Mouse (Mus musculus) C2C12 (cell line): Measurements from ENCODE around the gene Acsm1. TPM values are rescaled to one million over a fixed set of nuclear protein-coding genes. Genes with fewer than 3 reads are reported as not detected.

Experiments used
- H3K27me3 ChIP-seq: one replicate; pipeline ENCODE4 v1.6.1; 2011; ENCODE audit not compliant: control insufficient read depth, insufficient read depth, insufficient read length
- H3K36me3 ChIP-seq: one replicate; pipeline ENCODE4 v1.6.1; 2011; ENCODE audit not compliant: control insufficient read depth, insufficient read depth
- H3K4me3 ChIP-seq: one replicate; pipeline ENCODE4 v1.5.1; 2011; ENCODE audit warnings: mild to moderate bottlenecking, control low read depth; ENCODE audit not compliant: poor library complexity, insufficient read depth, severe bottlenecking
- H3K79me2 ChIP-seq: one replicate; pipeline ENCODE4 v1.6.1; 2011; ENCODE audit not compliant: control insufficient read depth, insufficient read depth
- H3K79me3 ChIP-seq: one replicate; pipeline ENCODE4 v1.6.1; 2011; ENCODE audit warnings: low read depth, control low read depth
- H3ac ChIP-seq: one replicate; pipeline ENCODE3; 2011; ENCODE audit warnings: low read depth; ENCODE audit not compliant: control insufficient read depth, insufficient read length
- CEBPB ChIP-seq: IDR thresholded peaks from one replicate; pipeline ENCODE4 v1.6.1; 2011; ENCODE audit warnings: low read depth, mild to moderate bottlenecking, control low read depth, moderate library complexity
- CTCF ChIP-seq: IDR thresholded peaks from one replicate; pipeline ENCODE4 v1.5.1; 2011; ENCODE audit not compliant: control insufficient read depth, insufficient read depth, insufficient read length
- FOSL1 ChIP-seq: IDR thresholded peaks from one replicate; pipeline ENCODE4 v1.8.0; 2011; ENCODE audit warnings: mild to moderate bottlenecking, low read length; ENCODE audit not compliant: poor library complexity, insufficient read depth, severe bottlenecking
- MAX ChIP-seq: IDR thresholded peaks from one replicate; pipeline ENCODE4 v1.6.1; 2011; ENCODE audit warnings: mild to moderate bottlenecking, control low read depth
- MYOD1 ChIP-seq: IDR thresholded peaks from one replicate; pipeline ENCODE4 v1.6.1; 2011; ENCODE audit warnings: low read depth; ENCODE audit not compliant: control insufficient read depth, insufficient read length
- MYOG ChIP-seq: IDR thresholded peaks from one replicate; pipeline ENCODE4 v1.6.1; 2011; ENCODE audit not compliant: control insufficient read depth, insufficient read length; ENCODE audit errors: extremely low read depth
- USF1 ChIP-seq: IDR thresholded peaks from one replicate; pipeline ENCODE4 v1.6.1; 2011; ENCODE audit warnings: low read depth, mild to moderate bottlenecking, control low read depth, moderate library complexity
- polyA plus RNA-seq: library from polyadenylated mRNA; unstranded; fragments of >200 nt; fragmentation: generic; extraction: Trizol; gene quantifications from one replicate; pipeline ENCODE4 v1.2.1, GENCODE M21; 2012; ENCODE audit warnings: missing spikeins

The Acsm1 gene
- polyA plus RNA-seq, 1 experiment, result not detected

DNA sequence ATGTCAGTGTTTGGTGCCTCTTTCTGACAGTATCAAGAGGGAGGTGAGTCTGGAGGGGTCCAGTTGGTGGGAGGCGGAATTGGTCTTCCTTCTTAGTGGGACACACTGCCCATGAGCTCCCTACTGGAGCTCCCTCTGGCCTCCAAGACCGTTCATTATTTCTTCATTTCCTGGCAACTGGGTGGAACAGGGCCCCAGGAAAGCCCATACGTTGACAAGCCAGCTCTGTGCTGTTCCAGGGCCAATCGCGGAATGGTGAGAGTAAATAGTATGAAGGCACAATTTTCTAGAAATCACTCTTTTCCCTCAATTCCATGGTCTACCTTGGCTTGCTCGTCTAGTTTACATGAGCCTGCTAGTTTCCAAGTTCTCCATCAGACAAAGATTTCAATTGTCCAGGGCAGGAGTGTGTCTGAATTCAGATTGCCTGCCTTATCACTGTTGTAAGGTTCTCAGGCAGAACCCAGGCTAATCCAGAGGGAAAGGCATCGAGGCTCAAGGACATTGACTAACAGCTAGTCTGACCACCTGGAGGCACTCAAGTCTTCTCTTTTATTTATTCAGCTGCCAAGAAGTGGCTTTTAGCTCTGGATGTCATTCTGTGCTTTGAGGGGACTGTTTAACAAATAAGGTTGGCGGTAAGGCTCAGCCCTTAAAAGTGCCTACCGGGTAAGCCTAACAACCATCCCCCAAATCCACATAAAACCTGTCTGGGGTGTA is 1.1 kb downstream of the Acsm1 start:
- H3ac ChIP-seq, result no peak overlapping the region
- no peaks in the 10 kb centered on the region for H3K27me3 ChIP-seq
- no peak for TF ChIP-seq CEBPB
- no peak for TF ChIP-seq FOSL1
- TF ChIP-seq USF1, result no peak
- TF ChIP-seq MYOD1, result no peak
- no peak for TF ChIP-seq CTCF
- TF ChIP-seq MYOG, result no peak
- no peak for TF ChIP-seq MAX
- no peak overlapping the region for H3K4me3 ChIP-seq
- no peaks in the 10 kb centered on the region for H3K36me3 ChIP-seq
- H3K79me3 ChIP-seq, result no peaks in the 10 kb centered on the region
- no peaks in the 10 kb centered on the region for H3K79me2 ChIP-seq

DNA sequence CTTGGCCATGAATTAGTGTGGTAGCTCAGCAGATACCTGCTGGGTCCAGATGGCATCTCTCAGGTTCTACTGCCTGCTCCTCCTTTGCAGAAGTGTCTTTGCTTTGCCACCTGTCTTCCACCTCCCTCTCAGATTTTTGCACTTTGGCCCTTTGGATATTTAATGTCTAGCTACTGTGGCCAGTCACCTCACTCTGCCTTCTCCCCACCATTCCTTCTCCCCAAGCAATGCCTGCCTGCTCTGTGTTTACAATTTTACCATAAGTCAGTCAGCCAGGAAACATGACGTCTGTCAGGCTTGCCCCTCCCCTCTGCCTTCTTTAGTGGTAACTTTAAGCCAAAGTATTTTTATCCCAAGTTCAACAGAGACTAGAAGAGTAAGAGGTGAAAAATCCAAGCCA is 9.7 kb downstream of the Acsm1 start:
- Histone ChIP-seq H3K4me3 (no peak overlapping the region), H3K36me3 (no peaks in the 10 kb centered on the region), H3K27me3 (no peaks in the 10 kb centered on the region), H3ac (no peak overlapping the region), H3K79me3 (no peaks in the 10 kb centered on the region), H3K79me2 (no peaks in the 10 kb centered on the region)
- no peak for TF ChIP-seq CTCF
- no peak for TF ChIP-seq MYOD1
- no peak for TF ChIP-seq CEBPB
- TF ChIP-seq MAX, result no peak
- TF ChIP-seq USF1, result no peak
- no peak for TF ChIP-seq MYOG
- no peak for TF ChIP-seq FOSL1

DNA sequence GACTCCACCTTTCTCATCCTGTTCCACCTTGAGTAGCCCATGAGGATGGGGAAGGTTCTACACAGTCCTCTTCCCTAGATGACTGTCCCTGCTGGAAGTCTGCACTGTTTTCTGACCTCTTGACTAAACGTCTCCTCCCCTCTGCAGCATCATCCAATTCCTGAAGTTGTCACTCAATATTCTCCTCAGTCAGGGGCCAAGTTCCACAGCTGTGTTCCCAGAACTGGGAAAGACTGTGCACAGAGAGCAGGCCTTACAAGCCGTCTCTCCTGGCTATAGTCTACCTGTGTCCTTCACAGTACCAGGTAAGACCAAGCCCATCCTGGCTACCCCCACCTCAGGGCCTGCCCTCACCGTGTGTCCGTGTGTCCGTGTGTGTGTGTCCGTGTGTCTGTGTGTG is 10.8 kb downstream of the Acsm1 start:
- no peak overlapping the region for H3K4me3 ChIP-seq
- TF ChIP-seq CEBPB, result no peak
- TF ChIP-seq MYOG, result no peak
- TF ChIP-seq CTCF, result no peak
- TF ChIP-seq USF1, result no peak
- no peak for TF ChIP-seq FOSL1
- no peak for TF ChIP-seq MAX
- no peak for TF ChIP-seq MYOD1
- no peaks in the 10 kb centered on the region for H3K79me3 ChIP-seq
- H3K27me3 ChIP-seq, result no peaks in the 10 kb centered on the region
- H3ac ChIP-seq, result no peak overlapping the region
- no peaks in the 10 kb centered on the region for H3K79me2 ChIP-seq
- no peaks in the 10 kb centered on the region for H3K36me3 ChIP-seq

DNA sequence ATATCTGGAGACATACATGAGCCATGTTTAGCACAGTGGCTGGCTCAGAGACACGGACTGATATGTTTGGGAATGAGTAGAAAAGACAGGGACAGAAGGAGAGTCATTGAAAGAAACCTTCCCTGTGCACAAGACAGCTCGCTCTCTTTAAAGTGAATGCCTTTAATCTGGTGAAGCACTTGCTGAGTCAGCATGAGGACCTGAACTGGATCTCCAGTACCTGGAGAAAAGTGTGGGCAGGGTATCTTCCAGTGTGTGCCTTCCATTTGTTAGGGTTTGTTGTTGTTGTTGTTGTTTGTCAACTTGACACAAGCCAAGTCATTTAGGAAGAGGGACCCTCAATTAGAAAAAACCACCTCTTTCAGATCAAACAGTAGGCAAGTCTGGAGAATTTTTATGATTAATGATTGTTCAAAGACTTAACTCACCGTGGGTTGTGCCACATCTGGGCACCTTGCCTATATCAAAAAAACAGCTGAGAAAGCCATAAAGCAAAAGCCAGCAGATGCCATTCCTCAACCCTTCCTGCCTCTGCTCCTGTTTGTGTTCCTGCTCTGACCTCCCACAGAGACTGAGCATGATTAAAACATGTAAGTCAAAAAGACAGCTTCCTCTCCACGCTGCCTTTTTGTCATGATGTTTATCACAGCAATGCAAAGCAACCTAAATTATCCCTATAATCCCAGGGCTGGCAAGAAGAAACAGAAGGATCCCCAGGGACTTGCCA is 11.5 kb downstream of the Acsm1 start:
- H3K4me3 ChIP-seq, result no peak overlapping the region
- no peak overlapping the region for H3ac ChIP-seq
- H3K27me3 ChIP-seq, result no peaks in the 10 kb centered on the region
- H3K79me2 ChIP-seq, result no peaks in the 10 kb centered on the region
- H3K36me3 ChIP-seq, result no peaks in the 10 kb centered on the region
- no peaks in the 10 kb centered on the region for H3K79me3 ChIP-seq
- TF ChIP-seq FOSL1 (no peak), CEBPB (no peak), MYOG (no peak), MAX (no peak), MYOD1 (no peak), USF1 (no peak), CTCF (no peak)

DNA sequence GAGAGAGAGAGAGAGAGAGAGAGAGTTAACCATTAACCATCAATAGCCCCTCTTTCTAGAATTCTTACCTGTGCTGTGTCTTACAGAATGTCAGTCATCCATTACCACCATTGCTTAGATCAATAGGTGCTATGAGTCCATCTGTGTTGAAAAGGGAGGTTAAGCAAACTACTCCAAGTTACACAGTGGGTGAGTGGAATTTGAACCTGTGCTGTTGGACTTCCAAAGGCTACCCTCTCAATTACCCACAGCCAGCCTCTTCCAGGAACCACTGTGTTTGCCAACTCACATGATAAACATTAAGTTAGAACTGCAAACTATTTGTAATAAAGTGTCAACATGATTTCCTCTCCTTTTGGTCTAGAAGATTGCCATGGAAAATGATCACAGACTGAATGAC is 13.3 kb downstream of the Acsm1 start:
- H3K4me3 ChIP-seq, result no peak overlapping the region
- no peaks in the 10 kb centered on the region for H3K79me2 ChIP-seq
- no peaks in the 10 kb centered on the region for H3K36me3 ChIP-seq
- H3K27me3 ChIP-seq, result no peaks in the 10 kb centered on the region
- H3K79me3 ChIP-seq, result no peaks in the 10 kb centered on the region
- H3ac ChIP-seq, result no peak overlapping the region
- no peak for TF ChIP-seq MYOG
- no peak for TF ChIP-seq FOSL1
- TF ChIP-seq MYOD1, result no peak
- TF ChIP-seq CEBPB, result no peak
- TF ChIP-seq USF1, result no peak
- no peak for TF ChIP-seq MAX
- no peak for TF ChIP-seq CTCF

DNA sequence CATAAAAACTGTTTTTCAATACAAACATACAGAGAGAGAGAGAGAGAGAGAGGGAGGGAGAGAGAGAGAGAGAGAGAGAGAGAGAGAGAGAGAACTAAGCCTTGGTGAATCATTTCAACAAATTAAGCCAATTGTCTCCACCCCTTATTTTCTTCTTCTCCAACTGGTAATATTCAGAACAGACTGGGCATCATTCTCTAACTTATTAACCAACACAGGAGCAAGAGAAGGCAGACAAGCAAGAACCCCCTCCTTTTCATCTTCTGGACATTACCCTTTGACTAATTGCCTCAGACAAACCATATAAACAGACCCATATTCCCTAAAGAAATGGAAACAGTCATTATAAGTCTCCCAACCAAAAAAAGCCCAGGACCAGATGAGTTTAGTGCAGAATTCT is 31.9 kb downstream of the Acsm1 start:
- Histone ChIP-seq H3K4me3 (no peak overlapping the region), H3K79me3 (no peaks in the 10 kb centered on the region), H3K79me2 (no peaks in the 10 kb centered on the region), H3ac (no peak overlapping the region), H3K36me3 (no peaks in the 10 kb centered on the region), H3K27me3 (no peaks in the 10 kb centered on the region)
- no peak for TF ChIP-seq MYOG
- no peak for TF ChIP-seq MYOD1
- no peak for TF ChIP-seq CEBPB
- no peak for TF ChIP-seq CTCF
- no peak for TF ChIP-seq USF1
- no peak for TF ChIP-seq FOSL1
- no peak for TF ChIP-seq MAX
